Mouse (Mus musculus): ENCODE data around the gene D430042O09Rik.

DNA sequence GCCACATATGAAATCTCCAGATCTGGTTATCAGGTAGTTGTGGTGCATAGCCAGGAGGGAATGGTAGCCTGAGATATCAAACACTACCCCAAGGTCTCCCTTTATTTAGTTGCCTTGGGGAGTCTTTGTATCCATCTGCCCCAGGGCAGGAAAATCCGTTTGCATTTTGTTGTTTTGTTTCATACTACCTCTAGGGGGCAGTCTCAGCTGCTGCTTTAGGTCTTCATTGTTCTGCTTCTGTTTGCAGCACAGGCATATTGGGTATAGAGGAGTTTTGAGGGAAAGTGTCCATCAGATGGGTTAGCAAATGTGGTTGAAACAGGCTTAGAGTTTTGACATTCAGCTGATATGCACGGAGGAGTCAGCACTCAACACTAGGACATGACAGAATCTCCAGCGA lies 40.5 kb downstream of the D430042O09Rik start:
- TF ChIP-seq POLR2A (IDR thresholded peaks at IDR 0.05; ENCODE audit: low read depth, low read length) (no peak), CTCF (IDR thresholded peaks at IDR 0.05; ENCODE audit: extremely low read depth, insufficient read length, insufficient replicate concordance, low read depth, low read length) (no peak)
